Mouse (Mus musculus) spleen, postnatal 4 days (tissue): ENCODE data around the gene Dnaaf3.
"Not testable (repeated sequence)": the region's sequence is repeated elsewhere in the genome, so short reads cannot be mapped to it uniquely, and the experiment has no call there.

Experiments
- DNase-seq, 2 experiments: peaks; one replicate each; pipeline ENCODE4 v3.0.0; 2022; ENCODE audit warnings: low spot score in 2 of 2

Gene Dnaaf3

DNA sequence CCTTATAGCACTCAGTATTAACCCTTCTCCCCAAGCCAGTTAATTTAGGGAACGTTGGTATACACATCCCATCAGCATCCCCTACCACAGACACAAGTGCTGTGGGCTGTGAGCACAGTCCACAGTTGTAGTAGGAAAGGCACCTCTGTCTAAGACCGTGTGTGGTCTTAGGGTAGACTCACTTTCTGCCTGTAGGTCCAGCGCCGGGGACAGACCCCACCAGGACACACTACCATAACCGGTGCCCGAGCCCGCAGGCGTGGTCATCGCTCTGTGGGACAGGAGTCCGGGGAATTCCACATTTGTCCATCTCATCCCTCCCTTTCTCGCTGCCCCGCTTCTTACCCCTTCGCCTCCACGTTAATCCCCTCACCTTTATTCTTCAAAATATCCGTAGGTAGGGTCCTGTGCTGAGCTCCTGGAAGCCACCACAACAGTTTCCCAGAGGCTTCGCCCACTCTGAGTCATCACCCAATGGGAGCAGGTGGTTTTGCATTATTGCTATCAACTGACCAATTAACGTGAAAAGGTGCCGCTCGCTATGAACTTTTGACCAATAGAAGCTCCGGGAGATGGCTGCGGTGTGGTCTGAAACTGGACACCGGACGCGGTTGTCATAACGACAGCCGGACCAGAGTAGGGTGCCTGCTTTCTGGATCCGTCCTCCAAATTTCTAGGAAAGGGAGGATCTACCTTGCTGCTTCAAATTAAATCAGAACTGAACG, at the start of gene Dnaaf3:
Gene Dnaaf3, minus strand, starts transcription at position 449 of the 725 bp plus-strand sequence.
- DNase-seq: no peak

GRCm38 (mm10) chr7:4581481-4581880, 49.2 kb upstream of the Dnaaf3 start:
- DNase-seq: peak in 1 of 2 experiments; percentile 10

DNA sequence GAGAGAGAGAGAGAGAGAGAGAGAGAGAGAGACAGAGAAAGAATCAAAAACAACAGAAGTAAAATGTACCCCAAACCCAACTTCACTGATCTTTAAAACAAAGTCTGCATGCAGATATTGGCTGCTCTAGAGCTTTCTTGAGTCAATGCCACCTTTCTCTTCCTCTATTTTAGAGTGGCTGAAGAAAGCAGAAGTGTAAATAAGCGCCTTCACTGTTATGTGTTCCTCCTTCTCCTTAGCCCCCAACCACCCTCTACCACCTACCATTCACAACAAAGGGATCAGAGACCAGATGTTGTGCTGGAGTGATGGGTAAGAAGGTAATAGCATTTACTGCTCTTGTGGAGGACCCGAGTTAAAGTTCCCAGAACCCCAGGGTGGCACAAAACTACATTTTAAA, 40.1 kb upstream of the Dnaaf3 start:
- DNase-seq: not testable (repeated sequence)

GRCm38 (mm10) chr7:4562660-4563059, 30.4 kb upstream of the Dnaaf3 start:
- DNase-seq: no peak

DNA sequence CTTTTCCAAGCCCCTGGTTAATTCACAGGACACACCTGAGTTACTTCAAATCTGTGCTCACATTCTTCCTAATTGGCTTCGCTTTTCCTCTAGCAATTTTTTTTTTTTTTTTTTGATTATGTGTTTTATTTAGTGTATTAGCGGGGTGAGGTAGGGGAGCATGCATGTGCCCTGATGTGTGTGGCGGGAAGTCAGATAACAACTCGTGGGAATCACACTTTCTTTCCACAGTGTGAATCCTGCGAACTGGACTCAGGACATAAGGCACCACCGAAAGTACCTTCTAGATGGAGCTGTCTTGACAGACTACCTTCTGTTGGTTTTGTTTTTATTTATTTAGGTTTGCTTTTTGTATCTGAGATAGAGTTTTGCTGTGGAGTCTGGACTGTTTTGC, 24.9 kb upstream of the Dnaaf3 start:
- no peak for DNase-seq

- DNase-seq: peak; percentile 61 to 88
These were observed 24.3 kb upstream of the Dnaaf3 start for GRCm38 (mm10) chr7:4556256-4557166.

GRCm38 (mm10) chr7:4547221-4547641, 15.0 kb upstream of the Dnaaf3 start, which contains the start of gene Syt5:
Gene Syt5, minus strand, starts transcription at chr7:4547541.
- DNase-seq: no peak

DNA sequence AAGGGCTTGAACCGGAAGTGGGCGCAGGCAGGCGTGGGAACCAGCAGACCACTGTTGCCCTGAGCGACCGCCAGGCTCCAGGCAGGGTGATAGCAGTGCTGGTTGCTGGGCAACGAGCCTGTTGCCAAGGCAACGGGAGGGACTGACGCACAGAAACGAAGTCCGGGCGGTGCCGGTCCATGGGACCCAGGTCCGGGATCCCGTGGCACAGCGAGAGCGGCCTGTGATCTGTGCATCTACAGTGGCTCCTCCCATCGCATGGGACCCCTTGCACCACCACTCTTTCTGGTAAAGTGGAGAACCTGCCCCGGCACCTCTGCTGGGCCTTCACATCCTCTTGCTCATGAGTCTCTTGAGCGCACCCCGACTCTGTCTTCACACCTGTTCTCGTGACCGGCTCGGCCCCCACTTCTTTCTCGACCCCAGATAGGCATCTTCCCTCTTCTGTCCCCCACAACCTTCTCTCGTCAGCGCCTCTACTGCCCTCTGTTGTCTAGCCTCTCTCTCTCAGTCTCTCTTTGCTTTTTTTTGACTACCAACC, 14.4 kb upstream of the Dnaaf3 start:
- DNase-seq: no peak

GRCm38 (mm10) chr7:4546050-4546449, 13.8 kb upstream of the Dnaaf3 start:
- DNase-seq: no peak

- no peak for DNase-seq
These were observed 9.8 kb upstream of the Dnaaf3 start for GRCm38 (mm10) chr7:4542013-4542412.

GRCm38 (mm10) chr7:4541344-4541743, 9.1 kb upstream of the Dnaaf3 start:
- no peak for DNase-seq

DNA sequence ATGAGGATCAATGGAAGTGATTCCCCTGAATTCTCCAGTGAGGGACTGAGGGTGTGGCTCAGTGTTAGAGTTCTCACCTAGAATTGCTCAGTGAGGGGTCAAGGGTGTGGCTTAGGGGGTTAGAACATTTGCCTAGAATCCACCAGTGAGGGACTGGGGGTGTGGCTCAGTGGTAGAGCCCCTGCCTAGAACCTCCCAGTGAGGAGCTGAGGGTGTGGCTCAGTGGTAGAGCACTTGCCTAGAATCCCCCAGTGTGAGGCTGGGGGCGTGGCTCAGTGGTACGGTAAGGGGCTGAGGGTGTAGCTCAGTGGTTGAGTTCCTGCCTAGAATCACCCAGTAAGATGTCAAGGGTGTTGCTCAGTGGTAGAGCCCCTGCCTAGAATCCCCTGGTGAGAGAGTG, 6.8 kb upstream of the Dnaaf3 start:
- no peak for DNase-seq

- no peak for DNase-seq
These were observed 4.9 kb upstream of the Dnaaf3 start for GRCm38 (mm10) chr7:4537181-4537580.

DNA sequence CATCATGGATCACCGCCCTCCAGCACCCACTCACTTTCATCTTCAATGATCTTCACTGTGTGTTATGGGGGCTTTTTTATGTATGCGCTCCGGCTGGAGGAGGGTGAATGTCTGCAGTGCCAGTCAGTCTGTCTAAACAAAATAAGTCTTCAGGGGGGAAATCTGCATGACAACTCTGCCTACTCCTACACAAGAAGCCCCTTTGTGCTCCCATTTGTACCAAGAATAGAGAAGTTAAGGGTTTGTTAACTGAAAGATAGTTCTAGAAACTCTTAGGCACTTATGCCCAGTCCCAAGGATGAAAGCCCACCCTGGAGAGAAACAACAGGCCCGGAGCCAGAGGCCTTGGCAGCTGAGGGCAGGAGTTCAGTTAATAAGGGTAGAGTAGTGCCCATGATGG, 4.1 kb upstream of the Dnaaf3 start:
- DNase-seq: no peak

DNA sequence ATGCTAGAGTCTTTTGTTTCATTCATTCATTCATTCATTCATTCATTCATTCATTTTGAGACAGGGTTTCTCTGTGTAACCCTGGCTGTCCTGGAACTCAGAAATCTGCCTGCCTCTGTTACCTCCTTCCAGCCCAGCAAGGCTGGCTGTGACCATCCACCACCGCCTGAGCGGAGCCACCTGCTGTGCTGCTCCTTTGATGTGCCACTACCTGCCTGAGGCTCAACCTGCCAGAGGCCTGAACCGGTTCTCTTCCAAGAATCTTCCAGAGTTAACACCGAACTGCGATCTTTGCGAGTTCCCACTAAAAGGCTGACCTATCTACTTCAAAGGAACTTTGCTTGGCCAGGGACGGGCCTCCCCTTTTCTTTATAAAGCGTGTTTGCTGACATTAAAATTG, 2.1 kb downstream of the Dnaaf3 start:
- not testable (repeated sequence) for DNase-seq

GRCm38 (mm10) chr7:4527302-4527689, 5.0 kb downstream of the Dnaaf3 start:
- DNase-seq: no peak

DNA sequence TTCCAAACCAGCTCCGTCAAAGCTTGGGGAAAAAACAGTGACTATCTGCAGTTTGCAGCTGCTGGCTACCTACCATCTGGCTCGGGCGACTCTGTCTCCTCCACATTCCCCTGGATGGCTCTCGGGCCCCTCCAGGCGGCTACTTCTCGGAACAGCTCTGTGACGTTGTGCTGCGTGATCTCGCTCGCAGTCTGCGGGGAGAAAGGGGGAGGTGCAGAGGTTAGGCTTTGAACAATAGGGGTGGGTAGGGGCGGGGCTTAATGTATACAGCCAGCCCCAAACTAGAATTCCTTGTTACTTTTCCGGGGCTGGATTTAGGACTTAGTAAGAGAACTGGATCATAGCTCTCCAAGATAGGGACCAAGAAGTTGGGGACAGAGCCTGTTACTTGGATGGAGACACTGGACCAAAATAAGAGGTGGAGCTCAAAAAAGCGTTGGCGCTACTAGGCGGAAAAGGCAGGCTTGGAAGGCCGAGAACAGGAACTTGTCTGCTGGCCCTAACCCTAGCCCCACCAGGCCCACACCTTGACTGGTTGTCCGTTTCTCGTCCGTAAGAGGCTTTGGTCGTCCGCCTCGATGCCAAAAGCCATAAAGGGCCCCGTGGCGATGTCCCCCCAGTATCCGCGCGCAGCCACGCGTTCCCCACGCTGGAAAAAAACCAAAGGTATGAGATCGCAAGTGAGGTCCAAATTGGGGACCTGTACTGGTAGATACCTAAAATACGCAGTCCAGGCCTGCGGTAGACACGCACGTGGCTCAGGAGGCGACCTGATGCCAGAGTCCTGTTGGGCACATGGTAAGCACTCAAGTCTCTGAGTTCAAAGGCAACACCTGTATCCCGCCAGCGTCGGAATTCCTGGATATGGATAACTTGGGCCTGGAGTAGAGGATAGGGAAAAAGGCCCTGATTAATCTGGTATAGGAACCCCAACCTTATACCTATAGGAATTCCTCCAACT, 5.6 kb downstream of the Dnaaf3 start:
- DNase-seq: peak; percentile 70 to 77

- peak in 1 of 2 experiments; percentile 41 for DNase-seq
These were observed 7.9 kb downstream of the Dnaaf3 start, which contains the start of gene Tnni3 for GRCm38 (mm10) chr7:4524212-4524922. Gene Tnni3, minus strand, starts transcription at chr7:4524229.

DNA sequence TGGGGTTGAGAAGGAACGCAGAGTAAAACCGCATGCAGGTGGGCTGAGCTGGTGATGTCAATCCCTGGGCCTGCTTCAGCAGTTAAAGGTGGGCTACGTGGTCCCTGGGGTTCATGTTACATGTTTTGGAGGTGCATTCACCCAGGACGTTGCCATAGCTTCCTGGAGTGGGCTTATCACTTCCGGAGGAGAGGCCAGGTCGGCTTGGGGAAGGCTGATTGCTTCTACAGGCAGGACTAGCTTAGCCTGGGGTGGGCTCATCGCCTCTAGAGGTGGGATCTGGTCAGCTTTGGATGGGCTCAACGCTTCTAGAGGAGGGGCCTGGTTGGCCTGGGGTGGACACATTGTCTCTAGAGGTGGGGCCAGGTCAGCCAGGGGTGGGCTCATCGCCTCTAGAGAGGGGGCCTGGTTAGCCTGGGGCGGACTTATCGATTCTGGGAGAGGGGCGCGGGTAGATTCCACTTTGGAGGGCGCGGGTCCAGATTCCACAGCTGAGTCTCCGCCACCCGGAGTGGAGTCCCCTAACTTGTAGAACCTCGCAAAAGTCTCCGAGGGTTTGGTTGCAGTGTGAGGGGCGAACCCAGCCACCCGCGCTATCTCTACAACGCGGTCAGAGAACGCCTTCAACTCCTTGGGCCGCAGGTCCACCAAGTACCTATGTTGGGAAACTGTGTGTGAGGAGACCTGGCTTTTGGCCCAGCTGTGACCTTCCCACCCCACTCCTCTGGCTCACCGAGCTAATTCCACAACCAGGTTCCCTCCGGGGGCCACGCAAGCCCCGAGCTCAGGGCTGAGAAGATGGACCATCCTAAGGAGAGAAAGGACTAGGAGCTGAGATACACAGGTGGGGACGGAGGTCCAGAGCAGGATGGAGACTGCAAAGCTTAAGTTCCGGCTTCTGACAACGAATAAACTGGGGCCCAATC, 8.8 kb downstream of the Dnaaf3 start:
- no peak for DNase-seq
